Mouse (Mus musculus): ENCODE results near the gene Timm8b.

DNA sequence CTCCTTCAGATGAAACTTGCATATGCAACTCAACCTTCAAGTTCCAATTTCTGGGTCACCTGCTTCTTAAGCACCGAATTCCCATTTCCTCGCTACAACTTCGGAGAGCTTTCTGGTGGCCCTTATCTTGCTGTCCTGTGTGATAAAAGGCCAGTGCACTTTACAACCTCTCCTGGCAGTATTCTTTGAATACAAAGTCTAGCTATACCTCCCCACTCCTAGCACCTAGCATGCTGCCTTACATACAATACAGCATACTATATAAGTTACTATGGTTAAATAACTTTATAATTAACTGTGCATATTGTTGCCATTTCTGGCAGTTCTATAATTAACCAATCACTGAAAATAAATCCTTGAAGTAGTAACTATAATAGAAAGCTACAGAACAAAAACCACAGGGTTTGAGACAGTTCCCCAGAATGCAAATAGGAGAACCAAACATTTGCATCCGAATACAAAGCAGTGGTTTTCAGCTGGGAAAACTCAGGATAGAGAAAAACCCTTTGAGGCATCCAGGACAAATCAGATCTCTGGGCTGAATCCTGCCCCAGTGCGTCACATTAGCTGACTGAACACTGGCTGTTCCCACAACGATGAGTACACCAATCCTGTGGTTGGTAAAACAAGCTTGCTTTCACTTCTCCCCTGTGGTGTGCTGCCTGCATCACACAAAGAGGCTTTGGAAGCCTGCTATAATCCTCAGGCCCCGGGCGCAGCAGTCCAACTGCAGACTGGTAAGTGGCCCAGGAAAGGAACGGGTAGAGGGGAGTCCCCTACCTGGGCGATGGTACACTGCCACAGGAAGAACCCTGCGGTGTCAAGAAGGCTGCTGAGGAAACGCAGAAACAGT lies 49.2 kb upstream of the Timm8b start, which contains the start of gene Il18:
- TF ChIP-seq CTCF (IDR thresholded peaks at IDR 0.05; ENCODE audit: low read depth, low read length): no peak
- TF ChIP-seq POLR2A (IDR thresholded peaks at IDR 0.05; ENCODE audit: borderline replicate concordance, low read depth, low read length): no peak

Data from bone marrow macrophage, adult 2 months (primary cell).